Mouse (Mus musculus): ENCODE measurements around the gene Pik3c2b. TPM values are rescaled to one million over a fixed set of nuclear protein-coding genes. Genes with fewer than 3 reads are reported as not detected.

The Pik3c2b gene
- polyA plus RNA-seq, 1 experiment from 2014 or later: 13.8 TPM

DNA sequence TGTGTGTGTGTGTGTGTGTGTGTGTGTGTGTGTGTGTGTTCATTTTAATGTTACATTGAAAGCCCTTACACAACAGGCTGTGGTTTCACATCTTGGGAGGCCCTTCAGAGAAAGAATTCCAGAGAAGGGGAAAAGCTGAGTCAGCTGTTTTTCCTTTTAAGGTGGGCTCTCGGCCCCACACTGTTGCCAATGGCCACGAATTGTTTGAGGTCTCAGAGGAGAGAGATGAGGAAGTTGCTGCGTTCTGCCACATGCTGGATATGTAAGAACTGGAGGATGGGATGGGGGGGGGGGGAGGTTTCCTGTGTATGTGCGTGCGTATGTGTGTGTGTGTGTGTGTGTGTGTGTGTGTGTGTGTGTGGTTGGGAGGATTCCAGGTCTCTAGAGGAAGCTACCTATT lies 24.7 kb downstream of the Pik3c2b start:
- H3K27me3 ChIP-seq (ENCODE audit: control insufficient read depth, insufficient read depth, low read length): no peaks in the 10 kb centered on the region
- H3K9me3 ChIP-seq (ENCODE audit: control insufficient read depth, low read depth, low read length): no peaks in the 10 kb centered on the region
- 21% methylated on average over 3 of the region's 5 CpGs for WGBS
- ATAC-seq (ENCODE audit: insufficient number of reproducible peaks, insufficient read depth, low FRiP score, low read depth): peak; percentile 44; the same call in 1 of the 2 replicates
- H3K9ac ChIP-seq (replicated peaks; ENCODE audit: low read depth, low read length): no peak overlapping the region
- peaks cover 9% of the 10 kb centered on the region; the same call in 1 of the 2 replicates for H3K36me3 ChIP-seq (ENCODE audit: control insufficient read depth, insufficient read depth, low read length)
- no peak overlapping the region for H3K4me3 ChIP-seq (ENCODE audit: low read depth, low read length)
- no peak overlapping the region for H3K4me2 ChIP-seq (replicated peaks; ENCODE audit: low read depth, low read length)
- H3K4me1 ChIP-seq (ENCODE audit: control insufficient read depth, insufficient read depth, low read length): peaks cover 28% of the 10 kb centered on the region
- H3K27ac ChIP-seq (ENCODE audit: low read length): peak overlapping the region; percentile 81

DNA sequence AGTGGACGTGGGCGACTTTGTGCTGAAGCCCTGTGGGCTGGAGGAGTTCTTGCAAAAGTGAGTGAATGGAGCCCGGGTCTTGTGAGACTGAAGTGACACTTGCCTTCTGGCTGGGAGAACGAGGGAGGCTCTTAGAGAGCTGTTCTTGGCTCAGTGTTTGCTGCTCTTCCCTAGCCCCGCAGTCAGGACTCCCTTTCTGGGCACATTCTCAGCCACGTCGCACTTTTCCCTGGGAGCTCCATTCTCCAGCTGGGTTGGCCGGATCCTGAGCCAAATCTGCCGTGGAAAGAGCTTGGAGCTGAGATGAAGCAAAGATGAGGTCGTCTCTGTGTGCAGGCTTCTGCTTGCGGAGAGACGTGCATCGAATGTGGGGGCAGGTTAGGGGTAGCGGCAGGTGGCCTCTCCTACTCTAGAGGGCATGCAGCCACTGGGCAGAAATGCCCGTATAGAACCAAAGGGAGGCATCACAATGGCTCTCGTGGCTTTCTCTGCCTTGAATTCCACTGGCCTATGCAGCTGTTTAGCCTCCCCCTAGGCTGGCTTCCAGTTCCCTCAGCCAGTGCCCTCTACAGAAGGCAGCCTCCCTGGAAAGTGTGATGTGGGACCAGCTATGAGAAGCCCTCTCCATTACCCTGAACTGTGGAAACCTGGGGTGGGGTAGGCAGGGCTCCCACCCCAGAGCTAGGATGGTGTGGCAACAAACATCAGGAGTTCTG lies 26.4 kb downstream of the Pik3c2b start:
- H3K4me1 ChIP-seq (ENCODE audit: control insufficient read depth, insufficient read depth, low read length): peaks cover 37% of the 10 kb centered on the region
- H3K9ac ChIP-seq (replicated peaks; ENCODE audit: low read depth, low read length): no peak overlapping the region
- H3K4me2 ChIP-seq (replicated peaks; ENCODE audit: low read depth, low read length): no peak overlapping the region
- peaks cover 4% of the 10 kb centered on the region; the same call in 1 of the 2 replicates for H3K36me3 ChIP-seq (ENCODE audit: control insufficient read depth, insufficient read depth, low read length)
- no peak overlapping the region; the same call in 1 of the 2 replicates for H3K27ac ChIP-seq (ENCODE audit: low read length)
- no peak for ATAC-seq (ENCODE audit: insufficient number of reproducible peaks, insufficient read depth, low FRiP score, low read depth)
- no peaks in the 10 kb centered on the region for H3K9me3 ChIP-seq (ENCODE audit: control insufficient read depth, low read depth, low read length)
- no peaks in the 10 kb centered on the region for H3K27me3 ChIP-seq (ENCODE audit: control insufficient read depth, insufficient read depth, low read length)
- 71% methylated on average over 16 of the region's 16 CpGs for WGBS
- H3K4me3 ChIP-seq (ENCODE audit: low read depth, low read length): no peak overlapping the region

DNA sequence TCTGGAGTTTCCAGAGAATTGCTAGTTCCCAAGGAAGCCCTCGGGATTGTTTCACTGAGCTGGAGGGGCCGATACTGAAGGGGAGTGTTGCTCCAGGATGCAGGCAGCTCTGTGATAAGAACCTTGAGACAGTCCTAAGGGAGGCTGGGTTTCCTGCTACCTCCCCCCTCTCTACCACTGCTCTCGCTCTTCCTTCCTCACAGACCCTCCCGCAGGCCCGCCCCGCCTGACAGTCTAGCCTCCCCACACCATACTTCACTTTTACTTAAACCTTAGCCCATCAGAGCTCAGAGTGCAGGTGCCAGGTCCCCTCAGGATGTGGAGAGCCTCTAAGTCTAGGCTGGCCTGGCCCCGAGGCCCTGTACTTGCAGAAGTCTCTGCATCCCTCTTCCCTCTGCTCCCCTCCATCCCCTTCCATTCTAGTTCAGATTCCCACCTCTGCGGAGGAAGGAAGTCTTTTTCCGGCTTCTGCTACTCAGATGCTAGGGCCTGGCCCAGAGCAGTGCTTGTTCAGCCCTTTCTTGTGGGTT lies 27.9 kb downstream of the Pik3c2b start:
- H3K4me1 ChIP-seq (ENCODE audit: control insufficient read depth, insufficient read depth, low read length): peaks cover 44% of the 10 kb centered on the region
- H3K9me3 ChIP-seq (ENCODE audit: control insufficient read depth, low read depth, low read length): no peaks in the 10 kb centered on the region
- no peaks in the 10 kb centered on the region for H3K27me3 ChIP-seq (ENCODE audit: control insufficient read depth, insufficient read depth, low read length)
- no peak; the same call in 1 of the 2 replicates for ATAC-seq (ENCODE audit: insufficient number of reproducible peaks, insufficient read depth, low FRiP score, low read depth)
- 50% methylated on average over 9 of the region's 9 CpGs for WGBS
- peak overlapping the region; percentile 2; the same call in 1 of the 2 replicates for H3K27ac ChIP-seq (ENCODE audit: low read length)
- H3K36me3 ChIP-seq (ENCODE audit: control insufficient read depth, insufficient read depth, low read length): no peaks in the 10 kb centered on the region; the same call in 1 of the 2 replicates
- H3K4me3 ChIP-seq (ENCODE audit: low read depth, low read length): no peak overlapping the region
- no peak overlapping the region for H3K9ac ChIP-seq (replicated peaks; ENCODE audit: low read depth, low read length)
- no peak overlapping the region for H3K4me2 ChIP-seq (replicated peaks; ENCODE audit: low read depth, low read length)

DNA sequence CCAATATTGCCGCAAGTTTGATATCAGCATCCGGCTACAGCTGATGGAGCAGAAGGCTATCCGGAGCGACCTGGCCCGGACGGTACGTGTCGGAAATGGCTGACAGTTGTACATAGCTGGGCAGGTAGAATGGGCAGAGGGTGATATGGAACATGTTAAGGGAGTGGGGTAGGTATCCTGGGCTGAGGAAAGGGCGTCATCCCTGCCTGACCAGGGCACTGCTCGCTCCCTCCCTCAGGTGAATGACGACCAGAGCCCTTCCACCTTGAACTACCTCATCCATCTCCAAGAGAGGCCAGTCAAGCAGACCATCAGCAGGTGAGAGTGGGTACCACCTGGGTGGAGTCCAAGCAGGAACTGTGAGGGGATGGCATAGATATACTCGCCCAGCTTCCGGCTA lies 29.1 kb downstream of the Pik3c2b start:
- H3K27ac ChIP-seq (ENCODE audit: low read length): no peak overlapping the region; the same call in 1 of the 2 replicates
- no peak overlapping the region for H3K4me2 ChIP-seq (replicated peaks; ENCODE audit: low read depth, low read length)
- no peaks in the 10 kb centered on the region for H3K9me3 ChIP-seq (ENCODE audit: control insufficient read depth, low read depth, low read length)
- H3K36me3 ChIP-seq (ENCODE audit: control insufficient read depth, insufficient read depth, low read length): no peaks in the 10 kb centered on the region; the same call in 1 of the 2 replicates
- H3K4me1 ChIP-seq (ENCODE audit: control insufficient read depth, insufficient read depth, low read length): peaks cover 42% of the 10 kb centered on the region
- no peak overlapping the region for H3K4me3 ChIP-seq (ENCODE audit: low read depth, low read length)
- 92% methylated on average over 13 of the region's 13 CpGs for WGBS
- ATAC-seq (ENCODE audit: insufficient number of reproducible peaks, insufficient read depth, low FRiP score, low read depth): no peak
- no peaks in the 10 kb centered on the region for H3K27me3 ChIP-seq (ENCODE audit: control insufficient read depth, insufficient read depth, low read length)
- H3K9ac ChIP-seq (replicated peaks; ENCODE audit: low read depth, low read length): no peak overlapping the region

DNA sequence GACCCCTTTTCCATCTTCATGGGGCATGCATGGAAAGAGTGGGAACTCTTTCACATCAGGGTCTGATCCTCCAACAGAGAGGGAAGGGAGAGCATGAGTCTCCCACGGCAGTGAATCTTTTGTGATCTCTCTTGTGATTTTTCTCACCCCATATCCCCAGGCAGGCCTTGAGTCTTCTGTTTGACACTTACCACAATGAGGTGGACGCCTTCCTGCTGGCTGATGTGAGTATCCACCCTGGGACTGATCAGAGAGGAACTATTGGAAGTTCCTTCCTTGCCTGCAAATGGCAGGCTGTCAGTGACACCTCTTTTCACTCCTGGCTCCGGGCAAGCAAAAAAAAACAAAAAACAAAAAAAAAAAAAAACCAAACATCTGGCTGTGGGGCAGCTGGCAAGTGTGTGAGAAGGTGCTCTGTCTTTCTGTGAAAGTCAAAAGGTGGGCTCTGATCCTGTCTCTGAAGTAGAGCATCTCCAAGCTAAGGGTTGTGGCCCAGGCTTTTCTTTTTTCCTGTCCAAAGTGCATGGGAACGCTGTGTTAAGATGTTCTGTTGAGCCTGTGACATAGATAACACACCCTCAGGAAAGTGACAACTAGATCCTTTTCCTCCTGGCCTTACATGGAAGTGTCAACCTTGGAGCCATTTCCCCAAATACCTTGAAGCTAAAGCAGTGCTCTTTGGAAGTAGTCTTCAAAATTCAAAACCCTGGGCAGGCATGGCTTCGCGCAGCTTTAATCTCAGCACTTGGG lies 30.4 kb downstream of the Pik3c2b start:
- Histone ChIP-seq H3K27ac (ENCODE audit: low read length) (no peak overlapping the region; the same call in 1 of the 2 replicates), H3K4me3 (ENCODE audit: low read depth, low read length) (no peak overlapping the region), H3K27me3 (ENCODE audit: control insufficient read depth, insufficient read depth, low read length) (no peaks in the 10 kb centered on the region), H3K9me3 (ENCODE audit: control insufficient read depth, low read depth, low read length) (no peaks in the 10 kb centered on the region), H3K9ac (replicated peaks; ENCODE audit: low read depth, low read length) (no peak overlapping the region), H3K4me2 (replicated peaks; ENCODE audit: low read depth, low read length) (no peak overlapping the region), H3K36me3 (ENCODE audit: control insufficient read depth, insufficient read depth, low read length) (no peaks in the 10 kb centered on the region; the same call in 1 of the 2 replicates), H3K4me1 (ENCODE audit: control insufficient read depth, insufficient read depth, low read length) (peaks cover 35% of the 10 kb centered on the region)
- ATAC-seq (ENCODE audit: insufficient number of reproducible peaks, insufficient read depth, low FRiP score, low read depth): no peak
- 72% methylated on average over 6 of the region's 6 CpGs for WGBS

DNA sequence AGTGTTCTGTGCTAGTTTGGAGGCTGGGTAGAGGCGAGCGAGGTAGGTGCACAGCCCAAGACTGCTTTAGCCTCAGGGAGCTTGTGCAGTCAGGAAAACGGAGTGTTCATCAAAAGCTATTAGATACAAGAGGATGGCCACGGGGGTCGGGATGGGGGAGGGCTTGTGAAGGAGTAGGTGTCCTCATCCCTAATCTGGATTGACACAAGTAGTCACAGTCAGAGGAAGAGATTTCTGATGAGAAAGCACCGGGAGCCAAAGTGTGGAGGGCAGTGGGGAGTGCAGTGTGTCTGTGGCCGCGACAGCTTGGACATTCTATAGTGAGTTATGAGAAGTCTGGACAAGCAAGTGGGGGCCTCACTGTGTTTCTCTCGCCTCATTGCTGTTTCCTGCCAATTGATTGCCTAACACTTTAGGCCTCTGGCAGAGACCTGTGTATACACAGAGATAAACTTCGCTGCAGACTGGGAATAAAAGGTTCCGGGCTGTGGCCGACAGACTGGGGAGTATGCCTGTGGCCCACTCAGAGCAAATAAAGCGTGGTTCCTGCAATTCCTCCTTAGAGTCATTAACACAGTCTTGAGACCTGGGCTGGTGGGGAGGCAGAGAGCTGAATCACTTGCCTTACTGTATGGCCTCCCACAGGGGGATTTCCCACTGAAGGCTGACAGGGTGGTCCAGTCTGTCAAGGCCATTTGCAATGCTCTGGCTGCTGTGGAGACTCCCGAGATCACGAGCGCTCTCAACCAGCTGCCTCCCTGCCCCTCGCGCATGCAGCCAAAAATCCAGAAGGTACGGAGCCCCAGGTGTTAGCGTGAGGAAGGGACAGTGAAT lies 31.4 kb downstream of the Pik3c2b start:
- Histone ChIP-seq H3K27me3 (ENCODE audit: control insufficient read depth, insufficient read depth, low read length) (no peaks in the 10 kb centered on the region), H3K4me3 (ENCODE audit: low read depth, low read length) (no peak overlapping the region), H3K9ac (replicated peaks; ENCODE audit: low read depth, low read length) (no peak overlapping the region), H3K4me2 (replicated peaks; ENCODE audit: low read depth, low read length) (no peak overlapping the region), H3K36me3 (ENCODE audit: control insufficient read depth, insufficient read depth, low read length) (no peaks in the 10 kb centered on the region; the same call in 1 of the 2 replicates), H3K9me3 (ENCODE audit: control insufficient read depth, low read depth, low read length) (no peaks in the 10 kb centered on the region), H3K4me1 (ENCODE audit: control insufficient read depth, insufficient read depth, low read length) (peaks cover 32% of the 10 kb centered on the region), H3K27ac (ENCODE audit: low read length) (peak overlapping the region; percentile 84)
- peak; percentile 68 for ATAC-seq (ENCODE audit: insufficient number of reproducible peaks, insufficient read depth, low FRiP score, low read depth)
- WGBS: 31% methylated on average over 20 of the region's 20 CpGs

DNA sequence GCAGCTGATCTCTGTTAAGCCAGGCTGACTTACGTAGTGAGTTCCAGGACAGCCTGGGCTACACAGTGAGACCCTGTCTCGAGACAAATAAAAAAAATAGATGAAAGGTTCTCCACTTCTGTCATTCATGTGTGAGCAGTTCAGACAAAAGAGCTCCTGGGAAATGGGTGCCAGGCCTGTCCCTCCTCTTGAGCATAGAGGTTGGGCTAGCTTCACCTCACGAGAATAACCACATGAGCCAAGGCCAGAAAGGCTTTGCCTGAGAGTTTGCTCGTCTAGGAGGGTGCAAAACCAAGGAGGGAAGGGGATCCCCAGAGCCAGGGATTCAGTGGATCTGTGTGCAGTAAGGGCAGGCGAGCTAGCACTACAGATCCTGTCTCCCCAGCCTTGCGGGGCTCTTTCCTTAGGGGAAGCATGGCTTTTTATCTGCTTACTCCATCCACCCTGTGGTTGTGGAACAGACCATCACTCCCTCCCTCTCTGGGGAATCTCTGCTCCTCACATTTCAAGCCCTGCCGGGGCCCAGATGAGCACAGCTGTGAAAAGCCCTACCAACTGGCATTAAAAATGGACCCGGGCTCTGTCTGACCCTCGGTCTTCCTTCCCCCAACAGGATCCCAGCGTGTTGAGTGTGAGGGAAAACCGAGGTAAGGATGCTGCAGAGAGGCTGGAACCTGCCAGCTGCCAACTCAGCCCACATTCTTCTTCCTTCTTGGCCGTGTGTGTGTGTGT lies 32.3 kb downstream of the Pik3c2b start:
- H3K9ac ChIP-seq (replicated peaks; ENCODE audit: low read depth, low read length): no peak overlapping the region
- no peak overlapping the region for H3K4me3 ChIP-seq (ENCODE audit: low read depth, low read length)
- no peaks in the 10 kb centered on the region for H3K27me3 ChIP-seq (ENCODE audit: control insufficient read depth, insufficient read depth, low read length)
- peaks cover 32% of the 10 kb centered on the region for H3K4me1 ChIP-seq (ENCODE audit: control insufficient read depth, insufficient read depth, low read length)
- peaks cover 4% of the 10 kb centered on the region; the same call in 1 of the 2 replicates for H3K36me3 ChIP-seq (ENCODE audit: control insufficient read depth, insufficient read depth, low read length)
- ATAC-seq (ENCODE audit: insufficient number of reproducible peaks, insufficient read depth, low FRiP score, low read depth): no peak
- 45% methylated on average over 11 of the region's 12 CpGs for WGBS
- peak overlapping the region; percentile 84 for H3K27ac ChIP-seq (ENCODE audit: low read length)
- no peak overlapping the region for H3K4me2 ChIP-seq (replicated peaks; ENCODE audit: low read depth, low read length)
- no peaks in the 10 kb centered on the region for H3K9me3 ChIP-seq (ENCODE audit: control insufficient read depth, low read depth, low read length)

All from stomach, embryonic 14.5 days (tissue).